Mouse (Mus musculus) c-Kit-positive CD71-positive TER-119-positive erythroid progenitor cells, embryonic 14.5 days (primary cell): Measurements from ENCODE around the gene Ergic1.
A peak's percentile ranks its signal among the peaks of the same experiment; 100 is the strongest.

Experiments
- DNase-seq: peaks from one replicate; pipeline ENCODE4 v3.0.0-alpha.2; 2013; ENCODE audit warnings: low spot score

The Ergic1 gene

GRCm38 (mm10) chr17:26662204-26662603 lies 100.9 kb downstream of the Ergic1 start:
- no peak for DNase-seq

- DNase-seq: peak; percentile 96
Measured at GRCm38 (mm10) chr17:26662978-26663683, 101.8 kb downstream of the Ergic1 start, which contains the start of gene Atp6v0e. TSS of gene Atp6v0e (plus strand) at chr17:26663231.

DNA sequence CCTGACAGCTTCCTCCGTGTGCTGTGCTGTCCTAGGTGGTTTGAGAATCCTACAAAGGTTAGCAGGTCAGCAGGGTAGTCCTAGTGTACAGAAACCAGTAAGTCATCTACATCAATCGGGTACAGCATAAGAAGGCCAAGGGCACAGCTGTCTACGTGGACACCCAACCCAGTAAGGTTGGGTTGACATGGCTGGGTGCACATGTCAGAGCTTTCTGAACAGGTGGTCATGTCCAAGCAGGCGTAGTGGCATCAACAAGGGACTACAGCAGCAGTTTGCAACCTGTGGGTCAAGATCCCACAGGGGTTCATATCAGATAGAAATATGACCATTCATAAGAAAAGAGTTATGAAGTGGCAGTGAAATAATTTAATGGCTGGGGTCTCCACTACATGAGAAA lies 104.3 kb downstream of the Ergic1 start:
- DNase-seq: no peak

- no peak for DNase-seq
Measured at GRCm38 (mm10) chr17:26671268-26671667, 110.0 kb downstream of the Ergic1 start.

GRCm38 (mm10) chr17:26675845-26676244 lies 114.6 kb downstream of the Ergic1 start:
- DNase-seq: no peak

DNA sequence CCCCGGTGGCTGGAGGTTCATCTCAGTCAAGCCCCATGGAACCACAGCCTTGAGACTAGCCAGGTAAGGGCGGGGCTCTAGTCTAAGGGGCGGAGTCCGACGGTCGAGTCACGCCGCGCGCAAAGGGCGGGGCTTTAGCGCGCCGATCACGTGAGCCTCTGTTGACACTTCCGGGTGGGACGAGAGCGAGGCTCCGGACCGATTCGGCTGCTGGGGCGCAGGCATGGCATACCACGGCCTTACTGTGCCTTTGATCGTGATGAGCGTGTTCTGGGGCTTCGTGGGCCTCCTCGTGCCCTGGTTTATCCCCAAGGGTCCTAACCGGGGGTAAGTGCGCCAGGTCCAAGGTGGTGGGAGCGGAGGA lies 114.9 kb downstream of the Ergic1 start:
- DNase-seq: peak; percentile 90

DNA sequence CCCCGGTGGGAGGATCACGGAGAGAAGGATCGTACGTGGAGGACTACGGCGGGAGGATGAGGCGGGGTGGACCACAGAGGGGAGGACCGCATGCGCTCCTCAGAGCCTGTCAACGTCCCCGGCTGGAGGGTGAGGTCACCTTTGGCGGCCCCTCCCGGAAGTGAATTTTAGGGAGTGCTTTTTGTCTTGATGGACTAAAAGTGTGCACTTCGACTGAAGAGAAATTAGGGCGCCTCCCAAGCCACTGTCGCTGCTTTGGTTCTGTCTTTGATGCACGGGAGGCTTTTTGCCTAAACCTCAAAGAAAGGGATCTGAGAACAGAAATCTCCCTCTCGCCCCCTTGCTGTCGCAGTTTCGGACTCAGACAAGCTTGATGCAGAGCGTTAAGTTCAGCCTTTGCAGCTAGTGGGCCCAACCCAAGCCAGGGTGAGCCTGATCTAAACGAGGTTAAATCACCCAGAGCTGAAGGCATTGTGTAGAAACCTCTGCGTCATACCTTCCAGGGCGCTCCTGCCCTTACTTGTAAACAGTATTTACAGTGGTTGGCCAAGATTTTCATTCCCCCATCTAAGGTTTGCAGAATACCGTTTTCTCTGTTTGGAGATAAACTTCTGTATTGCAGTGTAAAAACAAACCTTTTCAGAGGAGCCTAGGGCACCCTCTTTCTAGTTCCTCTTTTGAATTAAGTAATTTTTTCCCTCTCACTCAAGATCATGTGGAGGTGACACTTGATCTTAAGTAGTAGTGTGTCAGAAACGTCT lies 115.5 kb downstream of the Ergic1 start:
- DNase-seq: no peak

DNA sequence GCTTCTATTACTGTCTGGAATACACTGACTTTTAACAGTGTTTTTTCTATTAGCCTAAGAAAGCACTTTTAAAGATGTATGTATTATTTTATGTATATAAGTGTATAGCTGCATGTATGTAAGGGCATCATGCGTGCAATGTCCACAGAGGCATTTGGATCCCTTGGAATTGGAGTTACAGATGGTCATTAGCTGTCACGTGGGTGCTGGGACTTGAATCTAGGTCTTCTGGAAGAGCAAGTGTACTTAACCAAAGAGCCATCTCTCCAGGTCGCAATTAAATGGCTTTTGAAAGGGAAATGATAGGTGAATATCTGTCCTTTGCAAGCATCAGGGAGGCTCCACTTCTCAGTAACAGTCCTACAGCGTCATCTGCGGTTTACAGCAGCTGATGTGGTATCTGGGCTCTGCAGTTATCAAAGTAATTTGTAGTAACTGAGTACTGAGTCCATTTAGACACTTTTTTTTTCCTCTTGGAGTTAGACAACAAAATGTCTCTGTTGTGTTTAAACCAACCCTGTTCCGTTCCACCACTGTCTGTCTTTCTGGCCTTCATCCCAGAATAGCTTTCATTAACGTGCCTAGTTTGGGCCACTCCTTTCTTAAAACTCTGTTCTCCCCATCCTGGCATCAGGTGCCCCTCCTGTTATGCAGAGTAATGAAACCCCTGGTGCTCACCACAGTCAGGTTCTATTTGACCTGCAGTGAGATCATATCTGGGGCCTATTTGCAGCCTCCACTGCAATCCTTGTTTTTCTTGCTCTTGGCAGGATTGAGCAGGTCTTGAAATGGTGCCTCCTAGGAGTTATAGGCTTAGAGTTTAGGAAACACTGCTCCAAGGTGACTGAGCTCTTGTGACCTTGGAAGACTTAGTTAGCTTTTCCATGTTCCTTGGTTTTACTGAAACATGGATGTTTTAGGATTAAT lies 116.7 kb downstream of the Ergic1 start:
- peak; percentile 60 for DNase-seq

GRCm38 (mm10) chr17:26681276-26681675 lies 120.0 kb downstream of the Ergic1 start:
- no peak for DNase-seq

- DNase-seq: no peak
Measured at GRCm38 (mm10) chr17:26686334-26687000, 125.2 kb downstream of the Ergic1 start.

DNA sequence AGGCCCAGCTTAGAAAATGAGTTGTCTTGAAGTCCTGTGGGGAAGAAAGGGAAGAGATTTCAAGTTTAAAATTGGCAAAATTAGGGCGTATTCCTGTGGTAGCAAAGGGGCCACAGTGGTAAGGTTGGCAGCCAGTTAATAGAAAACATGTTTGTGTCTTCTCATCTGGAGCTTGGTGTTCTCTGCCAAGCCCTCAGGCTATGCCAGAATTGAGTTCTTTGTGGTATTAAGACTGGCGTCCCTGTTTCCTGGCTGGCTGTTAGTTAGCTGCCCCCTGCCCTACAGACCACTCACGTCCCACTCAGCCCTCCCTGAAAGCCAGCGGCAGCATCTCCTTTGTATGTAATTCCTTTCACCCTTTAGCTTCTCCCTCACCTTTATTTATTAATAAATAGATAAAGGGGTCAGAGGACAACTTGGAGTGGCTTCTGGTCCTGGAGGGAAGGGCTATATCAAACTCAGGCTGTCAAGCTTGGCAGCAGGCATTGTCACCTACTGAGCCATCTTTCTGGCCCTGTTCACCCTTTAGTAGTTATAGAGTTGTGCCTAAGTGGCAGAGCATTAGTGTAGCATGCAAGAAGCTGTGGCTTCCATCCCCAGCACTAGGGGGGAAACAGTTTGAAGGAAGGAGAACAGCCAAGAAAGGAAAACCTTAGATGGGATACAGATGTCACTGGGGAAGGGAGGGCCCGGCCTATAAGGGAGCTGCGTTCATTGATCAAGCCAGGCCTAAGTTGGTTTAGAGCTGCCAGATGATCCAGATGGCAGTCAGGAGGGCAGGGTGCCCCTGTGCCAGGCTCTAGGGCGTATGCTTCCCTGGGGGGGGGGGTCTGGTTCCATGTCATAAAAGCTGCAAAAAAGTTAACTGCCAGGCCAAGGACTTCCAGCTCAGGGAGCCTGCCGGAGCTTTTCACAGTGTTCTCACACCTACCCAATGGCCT lies 127.8 kb downstream of the Ergic1 start:
- no peak for DNase-seq

DNA sequence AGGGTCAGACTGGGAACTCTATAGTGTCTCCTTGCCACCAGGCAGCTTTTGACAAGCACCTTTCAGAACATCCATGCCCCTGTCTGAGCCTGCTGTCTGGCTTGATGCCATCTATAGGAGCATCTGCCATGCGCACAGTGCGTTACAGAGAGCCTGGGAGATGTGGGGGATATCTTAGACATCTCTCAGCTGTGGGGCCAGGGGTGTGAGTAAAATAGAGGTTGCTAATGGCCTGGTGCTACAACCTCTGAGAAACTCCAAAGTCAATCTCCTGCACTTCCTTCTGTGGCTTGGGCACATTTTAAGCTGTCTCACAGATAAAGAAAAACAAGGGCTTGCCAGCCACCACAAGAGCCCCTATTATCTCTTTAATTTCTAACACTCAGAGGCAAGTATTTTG lies 128.5 kb downstream of the Ergic1 start:
- DNase-seq: no peak

DNA sequence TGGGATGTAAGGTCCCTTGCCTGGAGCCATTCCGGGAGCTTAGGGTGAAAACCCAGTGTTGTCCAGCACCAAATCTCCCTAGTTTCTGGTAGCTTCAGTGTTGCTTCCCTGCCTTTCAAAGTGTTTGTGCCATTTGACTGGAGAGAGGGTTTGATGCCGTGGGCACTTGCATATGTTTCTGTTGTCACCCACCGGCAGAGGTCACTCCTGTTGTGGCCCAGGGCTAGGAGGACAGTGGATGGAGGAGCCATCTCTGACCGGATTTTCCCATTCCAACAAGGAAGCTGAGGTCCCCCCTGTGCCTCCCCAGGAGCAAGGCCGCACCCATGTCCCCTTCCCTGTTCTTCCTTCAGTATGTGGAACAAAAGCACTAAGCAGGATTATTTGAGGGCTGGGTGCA lies 128.9 kb downstream of the Ergic1 start:
- no peak for DNase-seq

DNA sequence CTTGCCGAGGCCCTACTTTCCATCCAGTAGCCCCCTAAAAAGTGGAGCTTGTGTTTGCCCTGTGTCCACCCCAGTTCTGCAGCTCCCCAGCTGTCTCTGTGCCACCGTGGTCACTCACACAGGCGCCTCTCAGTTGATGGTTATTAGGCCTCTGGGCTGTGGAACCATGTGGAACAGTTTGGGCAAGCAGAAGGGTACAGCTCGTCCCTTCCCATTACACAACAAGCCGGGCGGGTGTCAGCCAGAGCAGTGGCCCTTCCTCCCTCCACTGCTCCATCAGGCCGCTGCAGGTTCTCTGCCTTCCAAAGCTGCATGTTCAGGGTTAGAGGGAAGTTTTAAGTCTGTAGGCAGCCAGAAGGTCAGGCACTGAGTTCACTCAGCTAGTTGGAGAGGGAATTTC lies 129.8 kb downstream of the Ergic1 start:
- DNase-seq: no peak

DNA sequence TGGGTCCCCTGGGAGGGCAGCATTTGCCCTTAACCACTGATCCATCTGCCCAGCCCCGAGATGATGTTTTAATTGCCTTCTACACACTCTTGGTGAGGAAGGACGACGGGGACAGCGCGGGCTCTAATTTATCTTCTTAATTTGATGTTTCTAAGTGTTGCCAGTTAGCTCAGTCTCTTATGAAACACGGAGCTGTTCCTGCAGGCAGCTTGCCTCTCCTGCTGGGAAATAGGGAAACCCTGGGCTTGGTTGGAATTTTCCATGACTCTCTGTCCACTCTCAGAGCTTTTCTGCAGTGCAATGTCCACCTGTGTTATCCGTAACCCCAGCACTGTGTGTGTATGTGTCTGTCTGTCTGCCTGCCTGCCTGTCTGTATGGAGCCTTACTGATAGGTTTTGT lies 132.1 kb downstream of the Ergic1 start:
- DNase-seq: no peak

DNA sequence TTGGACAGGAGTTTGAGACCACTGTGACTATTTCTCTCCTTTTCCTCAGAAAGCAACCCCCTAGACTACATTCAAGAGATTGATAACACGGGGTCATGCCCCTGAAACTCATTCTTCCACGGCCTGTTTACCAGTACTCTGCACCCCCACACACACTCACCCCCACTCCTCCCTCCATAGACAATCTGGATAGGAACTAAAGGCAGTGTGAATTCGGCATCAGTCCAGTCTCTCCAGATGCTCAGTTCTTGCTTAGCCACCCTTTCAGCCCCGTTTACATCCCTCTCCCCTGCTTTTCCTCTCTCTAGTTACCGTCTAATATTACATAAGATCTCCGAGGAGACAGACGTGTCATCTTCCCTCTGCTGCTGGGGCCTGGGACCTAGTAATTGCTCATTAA lies 132.9 kb downstream of the Ergic1 start:
- no peak for DNase-seq

GRCm38 (mm10) chr17:26695193-26695592 lies 133.9 kb downstream of the Ergic1 start:
- DNase-seq: no peak

GRCm38 (mm10) chr17:26698846-26699245 lies 137.6 kb downstream of the Ergic1 start:
- no peak for DNase-seq

DNA sequence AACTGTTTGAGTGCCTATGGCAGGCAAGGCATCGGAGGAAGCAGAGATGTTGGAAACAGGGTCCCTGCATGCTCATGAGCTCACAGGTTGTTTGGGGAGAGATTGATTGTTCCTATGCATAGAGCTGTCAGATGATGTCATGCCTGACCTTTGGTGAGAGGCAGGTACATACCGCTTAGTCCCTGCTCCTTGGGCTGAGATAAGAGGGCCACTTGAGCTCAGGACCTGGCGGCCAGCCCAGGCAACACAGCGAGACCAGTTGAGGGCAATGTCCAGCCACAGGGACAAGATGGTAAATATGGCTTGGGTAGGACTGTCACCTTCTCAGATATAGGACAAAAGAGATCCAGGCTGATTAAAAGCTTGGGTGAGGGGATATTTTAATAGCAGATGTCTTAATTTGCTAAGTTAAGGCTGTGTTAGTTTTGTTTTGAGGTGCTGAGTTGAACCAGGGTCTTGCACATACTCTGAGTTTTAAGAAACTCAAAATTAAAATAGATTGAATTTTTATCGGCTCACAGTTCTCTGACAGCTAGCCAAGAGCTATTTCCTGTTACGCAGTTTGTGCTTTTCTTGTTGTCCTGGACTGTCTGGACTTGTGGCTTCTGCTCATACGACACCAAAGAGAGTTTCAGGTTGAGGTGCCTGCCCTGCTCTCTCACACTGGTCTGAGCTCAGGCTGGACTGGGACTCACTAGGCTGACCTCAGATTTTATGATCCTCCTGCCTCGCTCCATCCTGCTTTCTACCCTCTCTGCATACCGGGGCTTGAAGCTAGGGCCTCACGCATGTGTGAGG lies 138.7 kb downstream of the Ergic1 start:
- no peak for DNase-seq

DNA sequence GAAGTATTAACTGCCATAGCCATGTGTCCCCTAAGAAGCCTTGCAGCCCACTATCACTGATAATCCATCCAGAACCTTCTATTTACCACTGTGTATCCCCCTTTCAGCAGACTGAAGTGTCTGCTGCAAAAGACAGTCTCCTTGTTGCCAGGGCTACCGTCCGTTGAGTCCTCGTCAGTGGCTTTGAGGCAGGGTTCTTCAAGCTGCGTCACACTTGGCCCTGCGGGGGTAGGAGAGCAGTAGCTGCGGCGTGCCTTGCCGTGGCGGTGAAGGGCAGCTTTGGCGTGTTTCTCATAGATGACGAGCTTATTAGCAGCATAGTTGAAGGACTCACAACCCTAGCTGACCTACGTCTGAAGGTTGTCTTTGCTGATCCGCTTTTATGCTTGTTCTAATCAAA lies 140.3 kb downstream of the Ergic1 start:
- no peak for DNase-seq
